Mouse (Mus musculus): ENCODE results near the gene Mcoln1.

DNA sequence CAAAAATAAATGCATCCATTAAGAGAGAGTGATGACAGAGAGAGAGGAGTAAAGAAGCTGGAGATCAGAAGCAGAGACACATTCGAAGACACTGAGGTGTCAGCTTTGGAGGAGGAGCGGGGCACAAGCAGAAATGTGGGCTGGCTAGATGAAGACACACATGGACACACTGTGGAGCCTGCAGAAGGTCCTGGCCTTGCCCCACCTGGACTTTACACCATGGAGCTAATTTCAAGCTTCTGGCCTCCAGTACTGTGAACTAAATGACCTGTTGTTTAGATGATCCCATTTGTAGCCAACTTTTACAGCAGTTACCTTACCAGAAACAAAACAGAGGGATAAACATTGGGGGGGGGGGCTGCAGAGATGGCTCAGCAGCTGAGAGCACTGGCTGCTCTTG is 37.0 kb upstream of the Mcoln1 start:
- TF ChIP-seq CTCF (IDR thresholded peaks at IDR 0.05; ENCODE audit: low read depth) = no peak
- no peak for TF ChIP-seq EP300 (IDR thresholded peaks at IDR 0.05; ENCODE audit: low read depth)

All from liver, postnatal 0 days (tissue).